Mouse (Mus musculus) cerebellum, adult 11-12 months (tissue): Measurements from ENCODE around the gene Tead1.

Source experiments
- DNase-seq: peaks from one replicate; pipeline ENCODE4 v3.0.0; 2022

Gene Tead1

GRCm38 (mm10) chr7:112679171-112679512 is at the start of gene Tead1:
Gene Tead1, plus strand, starts transcription at chr7:112679318.
- DNase-seq = peak; percentile 85

- DNase-seq = no peak
Observed at GRCm38 (mm10) chr7:112634505-112635213, 44.5 kb upstream of the Tead1 start.

DNA sequence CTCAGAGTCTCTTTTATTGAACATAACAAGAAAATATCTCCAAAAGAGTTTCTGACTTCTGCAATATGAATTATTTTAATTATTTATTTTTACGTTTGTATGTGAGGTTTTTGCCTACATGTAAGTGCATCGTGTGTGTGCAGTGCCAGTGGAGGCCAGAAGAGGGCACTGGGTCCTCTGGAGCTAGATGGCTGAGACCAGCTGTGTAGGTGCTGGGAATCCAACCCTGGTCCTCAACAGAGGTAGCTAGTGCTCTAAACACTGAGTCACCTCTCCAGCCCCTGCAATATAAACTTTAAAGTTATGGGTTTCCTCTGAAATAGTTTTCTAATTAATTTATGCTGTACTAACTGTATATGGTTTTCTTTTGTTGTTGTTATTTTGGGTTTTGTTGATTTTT is 43.2 kb upstream of the Tead1 start:
- no peak for DNase-seq

GRCm38 (mm10) chr7:112643866-112644543 is 35.1 kb upstream of the Tead1 start:
- DNase-seq = peak; percentile 29

DNA sequence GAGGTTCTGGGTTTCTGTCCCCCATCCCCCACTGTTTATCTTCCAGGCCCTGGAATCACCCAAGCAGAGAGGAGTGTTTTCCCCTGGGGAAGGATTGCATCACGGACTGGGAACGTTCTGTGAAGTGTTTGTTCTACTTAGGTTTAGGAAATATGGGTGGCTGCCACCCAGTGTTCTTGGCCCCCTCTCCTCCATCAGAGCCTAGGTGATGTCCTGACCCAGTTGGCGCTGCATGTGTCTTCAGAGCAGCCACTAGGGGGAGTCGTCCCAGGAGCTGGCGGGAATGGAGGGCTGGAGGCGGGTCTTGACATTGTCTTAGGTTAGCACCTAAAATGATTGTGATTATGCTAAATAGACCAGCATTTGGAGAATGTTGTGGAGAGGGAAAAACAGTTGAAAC is 34.4 kb upstream of the Tead1 start:
- no peak for DNase-seq

- DNase-seq = no peak
Observed at GRCm38 (mm10) chr7:112645724-112646123, 33.4 kb upstream of the Tead1 start.

- no peak for DNase-seq
Observed at GRCm38 (mm10) chr7:112647417-112647816, 31.7 kb upstream of the Tead1 start.

DNA sequence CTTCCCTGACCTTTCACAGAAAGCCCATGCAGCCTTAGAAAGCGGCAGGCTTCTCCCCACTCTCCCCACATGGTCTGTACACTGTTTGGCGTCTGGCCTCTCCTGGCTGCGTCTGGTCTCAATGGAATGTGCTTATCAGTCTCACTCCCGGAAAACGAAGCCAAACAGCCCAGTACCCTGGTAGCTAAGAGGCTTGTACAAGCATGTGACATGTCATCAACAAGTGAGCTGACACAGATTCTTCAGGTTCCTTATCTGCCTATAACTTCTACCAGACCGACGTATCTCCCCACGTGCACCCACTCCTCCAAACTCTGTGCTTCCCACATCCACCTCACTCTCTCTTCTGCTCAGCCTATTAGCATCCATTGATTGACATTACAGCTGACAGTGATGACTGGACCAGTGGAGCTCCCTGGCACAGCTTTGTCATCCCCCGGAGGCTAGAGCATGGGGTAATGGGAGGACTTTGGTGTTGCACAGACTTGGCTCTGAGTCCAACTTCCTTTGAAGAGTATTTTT is 22.9 kb upstream of the Tead1 start:
- no peak for DNase-seq

- DNase-seq = no peak
Observed at GRCm38 (mm10) chr7:112658939-112659338, 20.2 kb upstream of the Tead1 start.

GRCm38 (mm10) chr7:112659816-112660215 is 19.3 kb upstream of the Tead1 start:
- no peak for DNase-seq

DNA sequence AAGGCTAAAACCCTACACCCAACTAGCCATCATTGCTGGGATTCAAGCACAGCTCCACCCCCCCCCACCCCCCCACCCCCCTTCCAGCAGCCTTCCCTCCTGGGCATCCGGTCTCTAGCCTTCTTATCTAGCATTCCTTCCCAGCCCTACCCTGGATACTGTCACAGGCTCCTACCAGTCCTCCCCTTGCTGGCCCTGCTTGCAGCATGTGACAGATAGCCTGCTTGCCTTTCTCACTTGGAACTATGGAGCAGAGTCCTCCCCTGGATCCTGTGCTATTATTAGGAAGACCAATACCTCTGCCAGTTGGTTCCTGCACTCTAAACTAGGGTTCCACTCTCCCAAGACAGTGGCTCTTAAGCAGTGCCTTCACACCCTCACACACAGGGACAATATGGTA is 18.8 kb upstream of the Tead1 start:
- no peak for DNase-seq

GRCm38 (mm10) chr7:112662398-112663313 is 16.5 kb upstream of the Tead1 start:
- DNase-seq = no peak

DNA sequence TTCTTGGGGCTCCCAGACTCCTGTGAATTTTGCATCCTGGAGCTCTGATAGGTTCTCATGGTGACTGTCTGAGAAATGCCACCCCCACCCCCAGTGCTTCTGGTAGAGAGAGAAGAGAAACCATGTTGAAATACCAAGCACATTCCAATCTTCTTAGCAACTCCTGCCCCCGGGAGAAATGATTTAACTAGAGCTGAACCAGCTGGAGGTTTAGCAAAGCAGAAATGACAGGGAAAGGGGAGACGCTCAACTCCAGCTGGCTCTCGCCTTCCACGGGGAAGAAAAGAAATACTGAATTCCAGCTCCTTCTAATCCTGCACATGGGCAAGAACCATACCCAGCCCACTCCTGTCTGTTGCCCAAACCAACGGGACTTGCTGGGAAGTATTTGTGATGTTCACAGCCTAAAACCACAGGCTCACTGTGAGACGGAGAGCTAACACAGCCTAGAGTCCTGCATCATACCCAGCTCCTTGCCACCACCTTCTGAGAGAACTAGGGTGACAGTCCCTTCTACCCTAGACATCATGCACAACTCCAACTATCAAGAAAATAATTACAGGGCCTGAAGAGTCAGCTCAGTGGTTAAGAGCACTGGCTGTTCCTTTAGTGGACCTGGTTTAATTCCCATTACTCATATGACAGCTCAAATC is 15.7 kb upstream of the Tead1 start:
- DNase-seq = no peak

- DNase-seq = no peak
Observed at GRCm38 (mm10) chr7:112669993-112670392, 9.1 kb upstream of the Tead1 start.

- DNase-seq = peak; percentile 27
Observed at GRCm38 (mm10) chr7:112678418-112679170, 524 bp upstream of the Tead1 start.

DNA sequence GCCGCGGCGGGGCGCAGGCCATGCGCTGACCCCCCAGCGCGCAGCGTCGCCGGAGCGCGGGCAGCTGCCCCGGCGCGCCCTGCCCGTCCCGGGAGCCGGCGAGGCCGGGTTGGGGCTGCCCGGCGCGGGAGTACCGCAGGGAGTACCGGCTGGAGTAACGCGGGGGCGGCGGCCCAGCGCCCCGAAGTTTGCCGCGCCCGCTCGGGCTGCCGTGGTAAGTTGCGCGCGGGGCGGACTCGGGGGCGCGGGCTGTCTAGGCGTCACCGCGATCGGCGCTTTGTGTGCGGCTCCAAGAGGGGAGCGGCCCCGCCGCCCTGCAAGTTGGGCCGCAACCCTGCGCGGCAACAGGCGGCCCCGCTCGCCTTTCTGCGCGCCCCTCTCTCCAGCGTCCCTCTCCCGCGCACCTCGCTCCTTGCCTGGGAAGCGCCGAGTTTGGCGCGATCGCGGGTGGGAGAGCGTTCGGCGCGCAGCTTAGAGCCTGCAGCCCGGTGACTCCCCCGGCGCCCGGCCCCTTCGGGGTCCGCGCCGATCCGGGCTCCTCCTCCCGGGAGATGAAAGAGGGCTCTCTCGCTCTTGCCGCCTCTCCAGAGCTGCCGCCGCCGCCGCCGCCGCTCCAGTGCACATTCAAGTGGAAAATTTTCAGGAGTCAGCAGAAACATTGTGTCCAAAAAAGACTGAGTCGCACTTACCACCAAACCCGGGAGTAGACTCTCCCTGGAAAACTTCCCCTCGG is 561 bp downstream of the Tead1 start:
- peak; percentile 61 for DNase-seq

GRCm38 (mm10) chr7:112680498-112681251 is 1.6 kb downstream of the Tead1 start:
- peak; percentile 31 for DNase-seq

DNA sequence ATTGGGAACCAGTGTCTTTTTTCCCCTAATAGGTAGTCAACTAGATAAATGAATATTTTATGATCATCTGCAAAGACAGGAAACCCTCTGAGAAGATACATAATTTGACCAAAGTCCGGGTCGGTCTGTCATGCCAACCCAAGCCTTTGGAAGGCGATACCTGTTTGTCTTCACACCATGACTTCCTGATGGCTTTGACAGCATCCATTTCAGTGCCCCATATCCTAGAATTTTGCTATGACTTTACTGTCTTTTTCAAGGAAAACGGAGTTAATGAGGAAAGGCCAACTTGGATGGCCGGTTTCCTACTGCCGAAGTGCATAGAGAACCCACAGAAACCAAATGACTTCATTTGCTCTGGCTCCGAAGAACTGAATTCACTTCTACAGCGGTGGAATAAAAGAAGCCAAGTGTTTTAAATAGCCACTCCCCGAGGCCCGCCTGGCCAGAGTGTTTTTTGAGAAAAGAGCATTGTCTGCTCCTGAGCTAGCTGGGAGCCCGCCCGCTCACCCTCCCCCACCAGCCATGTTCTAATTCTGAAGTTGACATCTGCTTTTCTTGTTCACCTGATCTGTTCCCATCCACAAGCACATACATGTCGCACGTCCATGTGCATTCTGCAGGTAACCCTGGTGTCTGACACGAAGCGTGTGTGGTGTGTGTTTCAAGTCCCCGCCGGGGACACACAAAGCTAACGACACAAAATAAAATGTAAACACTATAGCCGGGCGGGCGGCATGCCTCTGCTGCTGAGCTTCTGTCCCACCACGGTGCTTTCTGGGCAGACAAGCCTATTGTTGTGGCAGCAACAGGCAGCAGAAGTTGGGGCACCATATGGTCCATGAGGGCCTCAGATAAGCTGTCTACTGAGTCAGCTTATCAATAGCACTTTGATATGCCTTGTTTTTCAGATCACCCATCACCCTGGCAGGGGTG is 5.8 kb downstream of the Tead1 start:
- no peak for DNase-seq

GRCm38 (mm10) chr7:112685993-112686392 is 6.9 kb downstream of the Tead1 start:
- DNase-seq = no peak
